9 mouse cellular contexts compared by ENCODE assay signal in genomic region chr1:133328896-133329637, GRCm38 (mm10). TPM values are rescaled to one million over a fixed set of nuclear protein-coding genes. Genes with fewer than 3 reads are reported as not detected.
DNase-seq lines count a peak whose midpoint lies in the region; ATAC-seq lines count a peak whose summit lies in the region.
"Had no signal": no experiment of that assay in that cellular context is flagged by ENCODE, and none has a peak within 500 bp of the region (broad histone marks: within the 10 kb centered on the region; RNA-seq: fewer than 3 reads in every experiment).

No protein-coding gene starts in this region.

- peaks cover 33% of the 10 kb centered on the region for H3K27me3 ChIP-seq in kidney, embryonic 16.5 days (ENCODE audit: insufficient read depth, low read length)
- H3K27me3 ChIP-seq in forebrain, embryonic 15.5 days = no peaks in the 10 kb centered on the region
- H3K27me3 ChIP-seq in liver, embryonic 13.5 days = peaks cover 52% of the 10 kb centered on the region
- peaks cover 26% of the 10 kb centered on the region for H3K27me3 ChIP-seq in neural tube, embryonic 13.5 days

- H3K4me3 ChIP-seq in kidney, embryonic 16.5 days (ENCODE audit: low read length) = peak overlapping the region; percentile 25
- peak overlapping the region; percentile 23 for H3K4me3 ChIP-seq in forebrain, embryonic 15.5 days
- peak overlapping the region; percentile 25 for H3K4me3 ChIP-seq in liver, embryonic 13.5 days (replicated peaks)
- H3K4me3 ChIP-seq in neural tube, embryonic 13.5 days = peak overlapping the region; percentile 32

- no peaks in the 10 kb centered on the region for H3K36me3 ChIP-seq in kidney, embryonic 16.5 days (ENCODE audit: insufficient read depth, low read length)
- no peaks in the 10 kb centered on the region for H3K36me3 ChIP-seq in forebrain, embryonic 15.5 days
- no peaks in the 10 kb centered on the region for H3K36me3 ChIP-seq in liver, embryonic 13.5 days
- H3K36me3 ChIP-seq in neural tube, embryonic 13.5 days = no peaks in the 10 kb centered on the region

- H3K9ac ChIP-seq in kidney, embryonic 16.5 days (replicated peaks; ENCODE audit: low read length) = peak overlapping the region; percentile 57
- H3K9ac ChIP-seq in forebrain, embryonic 15.5 days (replicated peaks) = 0 out of 2 replicates have a peak overlapping the region, but pooled peaks have one; percentile 35
- H3K9ac ChIP-seq in liver, embryonic 13.5 days = no peak overlapping the region
- peak overlapping the region; percentile 64 for H3K9ac ChIP-seq in neural tube, embryonic 13.5 days

- H3K27ac ChIP-seq in kidney, embryonic 16.5 days (ENCODE audit: low read length) = no peak overlapping the region
- H3K27ac ChIP-seq in forebrain, embryonic 15.5 days (replicated peaks) = no peak overlapping the region
- no peak overlapping the region for H3K27ac ChIP-seq in liver, embryonic 13.5 days
- no peak overlapping the region for H3K27ac ChIP-seq in neural tube, embryonic 13.5 days (replicated peaks)

- peak; percentile 59 for ATAC-seq in kidney, embryonic 16.5 days (ENCODE audit: low FRiP score, low TSS enrichment)
- ATAC-seq in forebrain, embryonic 15.5 days (replicated peaks) = no peak; the same call in 1 of the 2 replicates
- ATAC-seq in liver, embryonic 13.5 days (ENCODE audit: low read depth) = no peak
- no peak for ATAC-seq in neural tube, embryonic 13.5 days (ENCODE audit: low read depth)
- ATAC-seq in erythroblast, adult 5-6 weeks (replicated peaks; ENCODE audit: low FRiP score, poor library complexity, severe bottlenecking) = no peak

- H3K4me2 ChIP-seq in kidney, embryonic 16.5 days (replicated peaks; ENCODE audit: low read depth, low read length) = peak overlapping the region; percentile 53
- peak overlapping the region; percentile 54 for H3K4me2 ChIP-seq in forebrain, embryonic 15.5 days (replicated peaks)
- H3K4me2 ChIP-seq in liver, embryonic 13.5 days = peak overlapping the region; percentile 45
- H3K4me2 ChIP-seq in neural tube, embryonic 13.5 days = peak overlapping the region; percentile 58

- no peak for DNase-seq in kidney, postnatal 10 days
- no peak for DNase-seq in liver, embryonic 13.5 days
- no peak for DNase-seq in cerebellum, adult 9-11 months
- no peak for DNase-seq in thymus, postnatal 25 days

- 7% methylated on average over 34 of the region's 34 CpGs for WGBS in kidney, embryonic 16.5 days
- 5% methylated on average over 34 of the region's 34 CpGs for WGBS in forebrain, embryonic 15.5 days
- 12% methylated on average over 34 of the region's 34 CpGs for WGBS in liver, embryonic 13.5 days (ENCODE audit: insufficient replicate concordance)
- WGBS in neural tube, embryonic 13.5 days = 8% methylated on average over 34 of the region's 34 CpGs

- no peaks in the 10 kb centered on the region for H3K4me1 ChIP-seq in kidney, embryonic 16.5 days (ENCODE audit: insufficient read depth, low read length)
- peaks cover 26% of the 10 kb centered on the region for H3K4me1 ChIP-seq in forebrain, embryonic 15.5 days
- H3K4me1 ChIP-seq in liver, embryonic 13.5 days (replicated peaks) = no peaks in the 10 kb centered on the region
- peaks cover 31% of the 10 kb centered on the region for H3K4me1 ChIP-seq in neural tube, embryonic 13.5 days (replicated peaks)

- no peaks in the 10 kb centered on the region for H3K9me3 ChIP-seq in kidney, embryonic 16.5 days (ENCODE audit: low read length)
- no peaks in the 10 kb centered on the region for H3K9me3 ChIP-seq in forebrain, embryonic 15.5 days
- no peaks in the 10 kb centered on the region for H3K9me3 ChIP-seq in liver, embryonic 13.5 days (replicated peaks)
- H3K9me3 ChIP-seq in neural tube, embryonic 13.5 days = no peaks in the 10 kb centered on the region

RNA-seq across cellular contexts. Expression of gene Kiss1, which starts 7.4 kb away (rescaled TPM):
- not detected in 2 replicates for polyA plus RNA-seq in kidney, embryonic 16.5 days (2015; fragmentation: Nextera tagmentation; extraction: Ambion mirVana)
- polyA plus RNA-seq in forebrain, embryonic 15.5 days (2015; fragmentation: Nextera tagmentation; extraction: Ambion mirVana) = not detected in 2 replicates
- not detected in 2 replicates for polyA plus RNA-seq in liver, embryonic 13.5 days (2015; fragmentation: Nextera tagmentation; extraction: Ambion mirVana)
- polyA plus RNA-seq in neural tube, embryonic 13.5 days (2015; fragmentation: Nextera tagmentation; extraction: Ambion mirVana) = not detected in 2 replicates
- not detected in 2 replicates for total RNA-seq in erythroblast, adult 5-6 weeks (2015; ENCODE audit: low replicate concordance)
- not detected in 2 replicates for total RNA-seq in erythroblast, adult 5-6 weeks (2017; ENCODE audit: low replicate concordance)
- total RNA-seq: MEL had no signal

RNA-seq across cellular contexts. Expression of gene Golt1a, which starts 19.5 kb away (rescaled TPM):
- polyA plus RNA-seq in kidney, embryonic 16.5 days (2015; fragmentation: Nextera tagmentation; extraction: Ambion mirVana) = 7.9 and 8.0 TPM in 2 replicates
- 0.32 TPM in 1 of 2 replicates, not detected in the other for polyA plus RNA-seq in forebrain, embryonic 15.5 days (2015; fragmentation: Nextera tagmentation; extraction: Ambion mirVana)
- 6.1 and 8.2 TPM in 2 replicates for polyA plus RNA-seq in liver, embryonic 13.5 days (2015; fragmentation: Nextera tagmentation; extraction: Ambion mirVana)
- not detected in 2 replicates for polyA plus RNA-seq in neural tube, embryonic 13.5 days (2015; fragmentation: Nextera tagmentation; extraction: Ambion mirVana)
- not detected in 2 replicates for total RNA-seq in erythroblast, adult 5-6 weeks (2015; ENCODE audit: low replicate concordance)
- total RNA-seq in erythroblast, adult 5-6 weeks (2017; ENCODE audit: low replicate concordance) = not detected in 2 replicates
- total RNA-seq: MEL had no signal

RNA-seq across cellular contexts. Expression of gene Ren1, which starts 21.2 kb away (rescaled TPM):
- polyA plus RNA-seq in kidney, embryonic 16.5 days (2015; fragmentation: Nextera tagmentation; extraction: Ambion mirVana) = 412 and 490 TPM in 2 replicates
- polyA plus RNA-seq in forebrain, embryonic 15.5 days (2015; fragmentation: Nextera tagmentation; extraction: Ambion mirVana) = not detected in 2 replicates
- polyA plus RNA-seq in liver, embryonic 13.5 days (2015; fragmentation: Nextera tagmentation; extraction: Ambion mirVana) = 0.47 and 0.61 TPM in 2 replicates
- 0.20 and 0.37 TPM in 2 replicates for polyA plus RNA-seq in neural tube, embryonic 13.5 days (2015; fragmentation: Nextera tagmentation; extraction: Ambion mirVana)
- not detected in 2 replicates for total RNA-seq in erythroblast, adult 5-6 weeks (2015; ENCODE audit: low replicate concordance)
- total RNA-seq in erythroblast, adult 5-6 weeks (2017; ENCODE audit: low replicate concordance) = not detected in 2 replicates

RNA-seq across cellular contexts. Expression of gene Etnk2, which starts 34.3 kb away (rescaled TPM):
- 3.9 and 4.9 TPM in 2 replicates for polyA plus RNA-seq in kidney, embryonic 16.5 days (2015; fragmentation: Nextera tagmentation; extraction: Ambion mirVana)
- 5.2 and 5.9 TPM in 2 replicates for polyA plus RNA-seq in forebrain, embryonic 15.5 days (2015; fragmentation: Nextera tagmentation; extraction: Ambion mirVana)
- 4.3 and 4.8 TPM in 2 replicates for polyA plus RNA-seq in liver, embryonic 13.5 days (2015; fragmentation: Nextera tagmentation; extraction: Ambion mirVana)
- polyA plus RNA-seq in neural tube, embryonic 13.5 days (2015; fragmentation: Nextera tagmentation; extraction: Ambion mirVana) = 10.1 and 10.2 TPM in 2 replicates
- not detected in 2 replicates for total RNA-seq in erythroblast, adult 5-6 weeks (2015; ENCODE audit: low replicate concordance)
- not detected in 2 replicates for total RNA-seq in erythroblast, adult 5-6 weeks (2017; ENCODE audit: low replicate concordance)

Comparison
In these comparisons a context has a peak if more than half of its experiments do, and no peak if none do; other contexts are left out.
1. RNA of gene Ren1, which starts 21.2 kb away (polyA plus RNA-seq): 412 to 490 TPM in kidney, embryonic 16.5 days; 0.47 to 0.61 TPM in liver, embryonic 13.5 days, 0.20 to 0.37 TPM in neural tube, embryonic 13.5 days and not detected in forebrain, embryonic 15.5 days; every median in the first group is over 100 times any median in the second.
2. Peak in every context shown above with its lines, with median percentiles within 50 percentile points of each other: H3K4me2 ChIP-seq and H3K4me3 ChIP-seq.